Mouse (Mus musculus) cerebellum, adult 2 months (tissue): Measurements from ENCODE around the gene Col4a3.

Experiments
- CTCF ChIP-seq: fragments of 200-500 bp; IDR thresholded peaks from 2 replicates; pipeline ENCODE4 v1.5.1; 2011; ENCODE audit warnings: low read depth, mild to moderate bottlenecking, control low read depth, low read length, moderate library complexity, borderline replicate concordance; ENCODE audit not compliant: insufficient read depth
- POLR2A ChIP-seq: fragments of 200-500 bp; IDR thresholded peaks from 2 replicates; pipeline ENCODE4 v1.6.1; 2011; ENCODE audit warnings: low read length, control low read depth, borderline replicate concordance; ENCODE audit not compliant: insufficient read depth

- TF ChIP-seq CTCF (no peak), POLR2A (no peak)
These were observed 101.2 kb downstream of the Col4a3 start for GRCm38 (mm10) chr1:82687931-82688330.
